Mouse (Mus musculus) left cerebral cortex, postnatal 4 days (tissue): ENCODE measurements at regions not wholly inside any gene's neighbourhood (a gene's known extent, or its start where the extent isn't known, plus 50 kb on each side); places are given as distances from the start of the nearest gene placed in this dataset.

Experiments used
- DNase-seq: peaks from one replicate; pipeline ENCODE4 v3.0.0-alpha.2; 2022
- intact Hi-C: fragments of 180-260 bp; cut with DNase I; formaldehyde crosslinking; loops from one replicate; pipeline ENCODE4 v1.15.1; 2025

DNA sequence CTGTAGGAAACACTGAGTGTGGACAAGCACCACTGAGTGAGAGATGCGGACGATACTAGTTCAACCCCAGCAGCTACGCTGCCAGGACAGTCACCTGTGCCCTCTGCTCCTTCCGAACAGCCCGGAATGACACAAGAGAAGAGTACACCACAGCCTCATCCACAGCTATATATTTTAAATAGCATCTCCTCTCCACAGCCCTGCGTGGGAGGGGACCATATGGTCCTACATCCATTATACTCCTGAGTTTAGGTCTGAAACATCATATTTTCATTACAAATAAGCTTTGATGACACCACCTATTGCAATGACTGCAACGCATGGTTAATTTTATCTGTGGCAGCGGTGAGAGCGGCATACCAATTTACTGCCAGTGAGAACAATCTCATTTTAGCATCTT, 215.6 kb upstream of the Ppargc1a start:
- DNase-seq = no peak
- intact Hi-C loops = no loop called here

DNA sequence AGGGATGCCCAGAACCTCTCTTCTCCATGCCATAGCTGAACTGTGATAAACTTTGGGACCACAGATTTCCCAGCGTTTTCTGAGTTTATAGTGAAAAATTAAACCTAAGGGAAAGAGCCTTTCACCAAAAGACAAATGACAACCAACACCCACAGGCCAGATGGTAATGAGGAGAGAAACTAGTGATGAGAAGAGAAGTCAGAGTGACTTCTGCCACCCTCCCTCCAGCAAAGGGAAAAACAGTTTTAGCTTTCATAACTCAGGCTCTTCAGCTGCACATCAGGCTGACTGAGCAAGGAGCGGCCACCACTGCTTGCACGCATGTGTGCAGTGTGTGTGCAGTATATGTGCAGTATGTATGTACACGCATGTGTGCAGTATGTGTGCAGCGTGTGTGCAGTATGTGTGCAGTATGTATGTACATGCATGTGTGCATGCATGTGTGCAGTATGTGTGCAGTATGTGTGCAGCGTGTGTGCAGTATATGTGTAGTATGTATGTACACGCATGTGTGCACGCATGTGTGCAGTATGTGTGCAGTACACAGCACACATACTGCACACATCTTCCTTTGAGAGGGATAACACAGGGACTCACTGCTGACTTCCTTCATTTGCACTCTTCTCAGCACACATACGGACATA, 208.1 kb upstream of the Ppargc1a start:
- no peak for DNase-seq
- intact Hi-C loops = no loop called here

DNA sequence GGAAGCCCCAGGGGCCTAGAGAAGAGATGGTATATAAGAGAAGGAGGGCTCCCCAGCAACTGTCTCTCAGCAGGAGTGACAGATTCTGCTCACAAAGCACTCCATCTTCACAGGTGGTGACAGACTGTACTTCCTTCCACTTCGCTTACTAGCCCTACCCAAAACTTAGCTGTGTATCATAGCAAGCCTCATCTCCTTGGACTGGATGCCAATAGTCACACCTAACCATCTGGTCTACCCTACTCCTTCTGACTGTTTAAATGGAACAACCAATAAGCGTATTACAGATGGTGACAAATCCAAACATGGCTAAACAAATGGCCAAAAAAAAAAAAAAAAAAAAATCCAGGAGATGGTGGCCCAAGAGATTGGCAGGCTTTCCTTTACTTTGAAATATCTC, 204.1 kb upstream of the Ppargc1a start:
- intact Hi-C loops = no loop called here
- DNase-seq = no peak

DNA sequence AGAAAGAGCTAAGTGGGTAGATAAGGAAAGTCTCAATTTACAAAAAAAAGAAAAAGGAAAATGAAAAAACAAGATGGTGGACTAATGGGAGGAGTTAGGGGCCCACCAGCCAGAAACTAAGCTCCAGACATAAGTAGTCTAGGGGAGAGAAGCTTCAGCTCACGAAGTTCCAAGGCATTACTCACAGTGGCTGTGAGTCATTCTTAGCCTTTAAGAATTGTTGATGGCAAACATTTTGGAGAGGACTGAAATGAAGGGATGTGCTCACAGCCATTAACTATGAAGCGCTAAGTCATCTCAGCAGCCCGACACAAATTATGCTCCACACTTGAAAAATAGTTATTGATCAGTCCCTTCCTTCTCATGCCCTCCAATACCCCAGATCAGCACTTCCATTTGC, 198.6 kb upstream of the Ppargc1a start:
- no peak for DNase-seq
- intact Hi-C loops = no loop called here

DNA sequence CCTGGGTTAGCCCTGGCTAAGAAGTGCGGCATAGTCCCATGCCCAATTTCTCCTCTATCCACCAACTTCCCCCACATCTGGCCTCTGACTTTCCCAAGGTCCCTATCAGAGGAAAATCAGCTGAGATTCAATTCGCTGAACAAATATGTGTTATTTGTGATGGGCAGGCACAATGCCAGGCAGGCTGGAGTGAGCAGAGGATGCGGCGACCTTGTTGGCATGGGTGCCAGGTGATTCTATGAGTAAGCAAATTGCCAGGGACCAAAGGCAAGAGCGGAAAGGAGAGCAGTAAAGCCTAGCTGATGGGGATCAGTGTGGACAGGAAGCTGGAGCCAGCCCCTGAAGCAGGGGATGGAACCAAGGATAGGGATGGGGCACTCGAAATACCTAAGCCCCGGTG, 196.9 kb upstream of the Ppargc1a start:
- DNase-seq = peak; percentile 18
- intact Hi-C loops = no loop called here

DNA sequence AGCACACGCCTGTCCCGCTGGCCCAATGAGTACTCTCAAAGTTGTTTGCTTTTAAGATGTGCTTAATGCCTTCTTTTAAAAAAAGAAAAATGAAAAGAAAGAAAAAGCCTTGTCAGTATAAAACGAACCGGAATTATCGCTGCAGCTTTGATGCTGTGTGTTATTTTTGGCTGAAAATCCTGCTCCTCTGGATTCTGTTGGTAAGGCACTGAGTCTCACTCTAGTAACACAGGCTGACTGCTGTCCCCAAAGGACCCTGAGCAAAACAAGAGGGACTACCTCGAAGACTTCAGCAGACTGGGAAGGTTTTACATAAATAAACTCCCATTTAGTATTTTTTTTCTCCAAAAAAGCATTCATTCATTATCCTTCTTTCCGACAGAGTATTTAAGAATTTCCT, 196.1 kb upstream of the Ppargc1a start:
- intact Hi-C loops = no loop called here
- no peak for DNase-seq

DNA sequence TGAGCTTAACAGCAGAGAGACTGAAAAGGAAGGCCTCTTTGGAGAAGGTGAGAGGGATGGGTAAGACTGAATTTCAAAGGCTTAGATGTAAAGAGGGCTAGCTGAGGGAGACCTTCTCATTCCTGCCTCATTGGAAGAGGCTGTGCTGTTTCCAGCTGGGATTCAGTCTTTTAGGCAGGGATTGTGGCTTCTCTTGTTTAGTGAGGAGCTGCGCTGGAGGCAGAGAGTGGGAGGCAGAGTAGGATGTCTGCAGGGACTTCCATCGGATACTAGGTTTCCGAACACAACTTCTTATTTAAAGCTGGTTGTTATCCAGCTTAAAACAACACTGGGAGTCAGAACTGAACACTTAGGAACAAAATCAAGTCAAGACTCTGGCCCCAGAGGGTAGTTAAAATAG, 194.8 kb upstream of the Ppargc1a start:
- intact Hi-C loops = no loop called here
- no peak for DNase-seq

DNA sequence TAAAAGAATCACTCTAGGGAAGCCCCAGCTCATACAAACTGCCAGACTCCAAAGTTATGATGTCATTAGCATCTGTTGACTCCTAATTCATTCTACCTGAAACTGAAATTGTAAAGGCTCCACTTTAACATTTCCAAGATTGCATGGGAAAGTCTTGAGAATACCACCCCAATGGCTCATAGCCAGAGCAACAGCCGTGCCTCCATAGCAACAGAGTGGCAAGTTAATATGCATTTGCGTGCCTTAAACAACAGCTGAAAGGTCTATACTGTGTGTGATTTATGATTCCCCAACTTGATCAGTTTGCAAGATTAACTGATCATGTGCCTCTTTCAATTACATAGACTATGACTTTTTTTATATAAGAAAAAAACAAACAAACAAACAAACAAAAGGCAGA, 190.8 kb upstream of the Ppargc1a start:
- no peak for DNase-seq
- intact Hi-C loops = no loop called here

DNA sequence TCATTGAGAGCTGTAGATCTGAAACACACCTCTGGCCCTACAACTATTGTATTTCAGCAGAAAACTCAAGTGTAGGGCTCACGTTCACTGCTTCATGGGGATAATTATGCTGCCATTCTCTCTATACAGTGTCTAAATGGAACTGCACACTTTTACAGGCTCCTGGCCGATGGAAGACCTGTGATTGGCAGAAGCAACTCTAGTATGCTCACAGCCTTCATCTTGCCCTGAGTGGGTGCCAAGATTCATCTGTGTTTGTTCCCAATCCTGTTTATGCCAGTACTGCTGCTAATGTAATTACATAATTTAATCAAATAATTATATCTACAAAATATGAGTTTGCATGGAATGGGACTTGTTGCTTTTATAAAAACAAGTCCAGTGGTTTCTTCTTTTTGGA, 190.3 kb upstream of the Ppargc1a start:
- intact Hi-C loops = no loop called here
- no peak for DNase-seq

DNA sequence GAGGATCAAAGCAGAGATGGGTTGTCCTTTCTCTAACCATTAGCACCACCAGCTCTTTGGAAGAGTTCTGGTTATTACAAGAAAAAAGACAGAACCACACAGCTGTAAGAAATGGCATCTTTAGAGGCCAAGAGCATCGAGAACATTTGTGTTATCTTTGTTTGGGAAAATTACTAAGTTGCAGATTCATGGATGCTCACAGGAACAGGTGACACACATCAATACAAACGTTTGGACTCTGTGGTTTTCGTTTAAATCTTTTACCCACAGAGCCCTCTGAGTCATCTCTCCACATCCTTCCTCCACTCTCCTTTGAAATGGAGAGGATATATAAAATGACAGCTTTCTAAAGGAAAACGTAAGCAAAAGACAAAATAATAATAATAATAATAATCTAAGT, 184.5 kb upstream of the Ppargc1a start:
- DNase-seq = no peak
- intact Hi-C loops = no loop called here

DNA sequence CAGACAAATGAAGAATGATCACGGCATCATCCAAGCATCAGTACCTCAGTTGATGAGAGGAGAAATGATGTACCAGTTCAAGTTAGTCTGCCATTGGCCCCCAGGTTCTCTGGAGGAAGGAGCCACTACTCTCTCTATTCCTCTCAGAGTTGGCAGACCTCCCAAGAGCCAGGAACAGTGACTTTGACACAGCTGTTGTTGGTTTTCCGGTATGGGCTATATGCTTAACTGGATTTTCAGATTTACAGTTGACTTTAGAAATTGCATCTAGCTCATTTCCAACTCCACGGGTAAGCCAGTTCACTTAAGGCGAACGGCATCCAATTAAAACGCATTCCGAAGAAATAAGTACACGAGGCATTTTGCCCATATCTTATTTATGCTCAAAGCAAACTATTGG, 182.9 kb upstream of the Ppargc1a start:
- intact Hi-C loops = no loop called here
- no peak for DNase-seq

DNA sequence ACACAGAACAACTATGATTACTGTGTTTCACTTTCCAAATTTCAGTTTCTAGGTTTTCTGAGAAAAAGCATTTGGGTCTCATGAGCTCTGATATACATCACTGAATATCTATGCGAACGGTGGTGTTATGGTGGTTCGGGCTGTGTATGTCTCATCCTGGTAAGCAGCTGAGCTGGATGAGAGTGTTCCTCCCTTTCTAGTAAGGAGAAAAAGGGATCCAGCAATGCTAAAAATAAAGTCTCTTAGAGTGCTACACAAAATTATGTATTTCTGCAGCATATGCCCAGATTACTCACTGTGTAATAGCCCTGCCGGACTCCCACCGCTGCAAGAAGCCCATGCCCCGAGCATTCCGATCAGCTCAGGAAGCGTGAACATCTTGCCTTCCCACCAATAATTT, 173.4 kb upstream of the Ppargc1a start:
- intact Hi-C loops = no loop called here
- no peak for DNase-seq

DNA sequence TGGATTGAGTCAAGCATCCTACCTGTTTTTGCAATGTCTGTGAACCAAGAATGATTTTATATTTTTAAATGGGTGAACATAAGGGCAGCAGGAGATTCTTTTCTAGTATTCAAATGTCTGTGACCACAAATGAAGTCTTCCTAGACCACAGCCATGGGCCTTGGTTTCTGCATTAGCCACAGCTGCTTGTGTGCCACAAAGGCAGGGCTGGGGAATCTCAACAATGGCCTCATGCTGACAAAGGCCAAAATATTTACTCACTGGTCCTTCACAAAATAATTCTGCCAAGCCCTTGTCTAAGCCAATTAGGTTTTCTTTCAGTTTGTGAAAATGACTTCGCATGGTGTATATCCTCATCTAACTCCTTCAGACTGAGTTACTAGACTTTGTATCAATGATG, 162.7 kb upstream of the Ppargc1a start:
- intact Hi-C loops = no loop called here
- DNase-seq = no peak

DNA sequence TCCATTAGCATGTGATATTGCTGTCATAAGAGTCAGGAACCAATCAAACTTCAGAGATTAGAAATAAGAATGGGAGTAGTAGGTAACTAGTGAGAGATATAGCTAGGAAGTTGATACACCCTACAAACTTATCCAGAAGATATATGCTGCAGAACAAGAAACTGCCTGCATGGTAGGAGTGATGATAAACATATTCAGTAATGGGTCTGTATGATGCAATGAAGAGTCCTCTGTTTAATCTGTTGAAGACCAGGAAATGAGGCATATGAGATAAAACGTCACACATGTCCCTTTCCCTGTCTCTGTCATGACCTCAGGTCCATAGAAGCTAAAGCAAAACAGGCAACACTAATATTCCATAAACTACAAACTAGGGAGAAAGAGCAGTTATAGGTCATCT, 162.2 kb upstream of the Ppargc1a start:
- intact Hi-C loops = no loop called here
- no peak for DNase-seq

DNA sequence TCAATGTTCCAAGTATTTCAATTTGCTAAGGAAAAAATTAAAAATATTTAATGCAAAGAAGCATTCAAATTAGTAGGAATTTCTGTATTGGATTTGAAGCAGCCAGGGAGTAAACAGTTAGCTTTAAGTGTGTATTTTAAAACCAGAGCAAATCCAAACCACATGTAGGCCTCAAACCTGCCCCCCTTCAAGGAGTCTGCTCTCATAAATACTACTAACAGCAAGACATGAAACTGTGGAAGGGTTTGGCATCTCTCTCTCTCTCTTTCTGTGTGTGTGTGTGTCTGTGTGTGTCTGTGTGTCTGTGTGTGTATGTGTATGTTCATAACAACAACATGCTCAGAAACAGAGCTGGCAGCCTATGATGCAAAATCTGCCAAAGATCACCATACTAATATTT, 159.2 kb upstream of the Ppargc1a start:
- intact Hi-C loops = no loop called here
- DNase-seq = no peak

DNA sequence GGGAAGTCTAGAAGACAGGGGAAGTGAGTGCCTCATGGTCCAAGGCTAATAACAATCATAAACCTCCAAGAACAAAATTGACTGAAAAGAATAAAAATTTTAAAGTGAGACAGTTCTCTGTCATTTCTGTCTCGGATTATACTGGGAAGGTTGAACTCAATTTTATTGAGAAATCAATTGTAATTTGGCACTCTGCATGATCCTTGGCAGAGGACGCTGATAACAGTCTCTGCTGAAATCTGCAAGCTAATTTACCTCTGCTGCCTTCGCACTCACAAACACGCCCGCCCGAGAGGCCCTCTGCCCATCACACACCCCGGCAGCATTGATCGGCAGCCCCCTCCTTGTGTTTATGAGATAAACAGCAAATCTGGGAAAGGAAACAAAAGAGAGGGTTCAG, 151.4 kb upstream of the Ppargc1a start:
- intact Hi-C loops = no loop called here
- no peak for DNase-seq

DNA sequence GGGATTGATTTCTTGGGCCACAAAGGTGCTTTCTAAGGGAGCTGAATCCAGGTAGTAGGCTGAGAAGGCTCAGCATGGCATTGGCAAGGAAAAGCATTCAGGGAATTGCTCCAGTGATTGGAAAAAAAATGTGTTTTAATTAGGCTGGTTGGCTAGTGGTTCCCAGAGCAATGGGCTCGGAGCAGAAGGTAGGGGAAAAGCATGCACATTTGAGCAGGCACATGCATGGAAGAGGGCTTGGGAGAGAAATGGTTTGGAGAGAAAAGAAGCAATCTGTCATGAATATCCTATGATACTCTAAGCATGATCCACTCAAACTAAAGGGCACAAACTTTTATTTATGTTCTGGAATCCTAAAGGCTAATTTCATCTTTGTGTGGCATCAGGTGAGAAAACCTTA, 150.9 kb upstream of the Ppargc1a start:
- DNase-seq = no peak
- intact Hi-C loops = no loop called here

DNA sequence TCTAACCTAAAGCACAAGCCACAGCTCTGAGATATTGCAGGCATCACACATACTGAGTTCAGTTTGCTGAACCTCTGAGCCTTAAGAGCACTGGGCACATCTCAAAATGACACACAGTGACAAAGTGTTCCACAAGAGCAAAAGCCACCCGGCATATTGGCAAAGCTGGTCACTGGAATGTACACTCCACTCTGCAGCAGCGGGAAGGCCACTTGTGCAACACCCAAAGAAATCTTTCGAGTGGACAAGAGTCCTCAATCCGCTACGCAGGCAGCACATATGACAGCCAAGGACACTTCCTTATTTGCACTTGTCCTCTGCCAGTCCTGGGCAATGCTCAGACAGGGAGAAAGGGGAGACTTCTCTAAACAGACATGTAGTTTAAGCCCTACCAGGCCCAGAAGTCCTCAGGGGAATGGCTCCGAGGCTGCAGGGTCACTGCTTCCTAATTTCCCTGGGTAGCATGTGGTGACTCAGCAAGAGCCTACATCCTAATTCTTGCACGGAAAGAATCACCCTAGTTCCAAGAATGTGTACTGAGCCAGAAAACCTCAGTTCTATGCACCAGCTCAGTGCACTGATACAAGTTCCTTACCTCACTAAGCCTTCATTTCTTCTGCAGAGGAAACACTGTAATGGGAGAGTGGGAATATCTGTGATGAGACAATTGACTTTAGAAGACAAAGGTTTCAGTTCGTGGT, 144.5 kb upstream of the Ppargc1a start:
- DNase-seq = no peak
- intact Hi-C loops = no loop called here

DNA sequence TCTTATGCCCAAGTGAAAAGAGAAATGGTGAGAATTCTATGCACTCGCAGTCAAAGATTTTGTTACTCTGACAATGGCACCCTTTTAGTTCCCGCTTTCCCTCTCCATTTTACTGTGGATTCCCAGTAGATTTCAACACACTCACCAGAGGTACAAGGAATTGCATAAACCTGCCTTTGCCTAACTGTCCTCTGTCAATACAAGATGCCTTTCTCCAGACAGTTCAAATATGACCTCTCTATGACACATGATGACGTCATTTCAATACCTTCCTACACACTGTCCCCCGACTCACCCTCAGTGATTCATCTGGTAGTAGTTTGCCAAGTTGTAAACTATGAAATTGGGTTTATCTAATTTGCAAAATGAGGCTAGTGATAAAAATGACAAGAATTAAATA, 143.1 kb upstream of the Ppargc1a start:
- DNase-seq = no peak
- intact Hi-C loops = no loop called here

DNA sequence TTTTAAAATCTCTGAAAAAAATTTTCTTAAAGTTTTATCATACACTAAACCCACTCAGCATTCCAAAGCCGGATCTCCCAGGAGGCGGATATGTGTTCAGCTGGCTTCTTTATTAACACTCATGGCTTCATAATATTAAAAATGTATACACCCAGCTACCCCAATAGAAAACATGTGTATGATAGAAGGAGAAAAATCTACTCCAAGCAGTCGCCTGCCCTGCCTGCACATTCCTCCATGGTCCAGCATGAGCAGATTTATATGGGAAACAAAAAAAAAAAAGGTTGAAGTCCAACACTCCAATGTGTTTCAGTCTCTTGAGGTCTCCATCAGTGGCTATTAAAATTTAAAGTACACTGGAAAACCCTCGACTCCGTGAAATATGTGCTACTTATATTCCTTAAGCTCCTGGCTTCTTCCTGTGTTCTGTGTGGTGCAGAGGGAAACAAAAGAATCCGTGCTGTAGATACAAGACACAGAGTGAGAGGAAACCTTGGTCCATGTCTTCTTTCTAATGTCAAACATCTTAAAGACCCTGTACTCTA, 142.0 kb upstream of the Ppargc1a start:
- no peak for DNase-seq
- intact Hi-C loops = no loop called here

DNA sequence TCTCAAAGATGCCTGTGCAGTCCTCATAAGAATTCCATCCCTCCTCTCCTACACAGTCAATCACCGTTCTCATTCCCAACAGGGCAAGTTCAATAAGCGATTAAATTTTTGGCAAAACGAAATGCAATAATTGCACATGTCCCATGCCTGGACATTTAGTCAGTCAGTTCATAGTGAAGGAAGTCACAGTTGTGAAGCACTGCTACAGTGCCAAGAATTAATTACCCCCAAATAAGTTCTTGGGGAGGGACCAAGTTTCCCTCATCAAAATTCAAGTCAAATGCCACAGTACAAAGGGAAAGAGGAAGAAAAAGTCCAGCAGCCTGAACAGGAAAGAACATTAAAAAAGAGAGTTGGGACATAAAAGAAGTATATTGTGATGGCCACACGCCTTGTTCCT, 112.4 kb upstream of the Ppargc1a start:
- no peak for DNase-seq
- intact Hi-C loops = no loop called here

DNA sequence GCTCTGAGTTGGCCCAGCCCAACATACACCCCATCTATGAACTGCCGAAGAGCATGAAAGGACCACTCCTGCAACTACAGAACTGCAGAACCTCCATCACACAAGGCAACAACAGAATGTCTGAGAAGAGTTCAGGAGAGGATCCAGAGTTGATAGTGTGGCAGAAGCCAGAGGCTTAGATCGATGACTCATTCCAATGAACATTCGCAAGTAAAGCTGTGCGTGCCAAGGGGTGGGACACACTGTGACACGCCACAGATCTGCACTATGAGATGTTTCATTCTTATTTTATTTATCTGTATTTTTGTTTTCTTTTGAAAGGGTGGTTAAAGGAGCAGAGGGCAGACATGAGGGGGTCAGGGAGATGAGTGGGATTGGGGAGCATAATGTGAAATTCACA, 103.7 kb upstream of the Ppargc1a start:
- intact Hi-C loops = no loop called here

DNA sequence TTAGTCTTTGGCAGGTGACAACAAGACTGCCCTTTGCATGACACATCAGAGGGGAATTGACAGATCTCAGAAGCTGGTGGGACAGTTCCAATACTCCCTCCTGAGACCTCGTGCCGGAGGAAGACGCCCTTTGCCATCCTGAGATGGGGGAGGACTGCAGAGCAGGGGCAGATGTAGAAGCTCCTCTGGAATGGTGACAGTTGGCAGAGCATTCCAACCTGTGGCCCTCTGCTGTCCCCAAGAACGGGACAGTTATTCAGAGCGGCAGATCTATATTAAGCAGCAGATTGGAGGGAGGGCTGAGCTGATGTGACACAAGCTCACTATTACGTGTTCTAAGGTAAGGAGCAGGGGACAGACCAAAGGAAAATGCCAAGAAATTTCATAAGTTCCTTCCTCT, 97.7 kb upstream of the Ppargc1a start:
- intact Hi-C loops = no loop called here
- DNase-seq = no peak

More for the DNA sequence above, 103.7 kb upstream of the Ppargc1a start:
- DNase-seq = no peak
